Mouse (Mus musculus): ENCODE data around the gene Sorcs2. TPM values are rescaled to one million over a fixed set of nuclear protein-coding genes. Genes with fewer than 3 reads are reported as not detected.
A peak's percentile ranks its signal among the peaks of the same experiment; 100 is the strongest.

The Sorcs2 gene
- polyA plus RNA-seq (2015; fragmentation: Nextera tagmentation; extraction: Ambion mirVana): 20.6 and 21.8 TPM in 2 replicates

DNA sequence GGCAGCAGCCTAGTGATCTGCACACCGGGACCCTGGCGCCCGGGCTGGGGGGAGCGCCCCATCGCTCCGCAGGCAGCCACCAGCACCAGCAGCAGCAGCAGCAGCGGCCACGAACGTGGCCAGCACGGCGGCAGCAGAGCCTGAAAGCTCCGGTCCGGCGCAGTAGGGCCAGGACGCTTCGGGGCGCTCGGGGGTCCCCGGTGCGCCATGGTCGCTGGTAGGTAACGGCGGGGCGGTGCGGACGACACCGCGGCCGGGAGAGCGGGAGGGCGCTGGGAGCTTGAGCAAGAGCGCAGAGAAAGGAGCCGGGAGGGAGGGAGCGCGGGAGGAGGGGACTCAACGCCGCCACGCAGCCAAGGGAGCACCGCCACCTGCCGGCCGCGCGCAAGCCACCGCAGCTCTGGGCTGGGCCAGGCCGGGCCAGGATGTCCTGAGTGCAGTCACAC, at the start of gene Sorcs2:
Gene Sorcs2, minus strand, starts transcription at position 303 of the 446 bp plus-strand sequence.
- peak within 1 kb of the TSS; percentile 98 for H3K4me2 ChIP-seq (ENCODE audit: low read depth, low read length)
- peak; percentile 84 for ATAC-seq (ENCODE audit: low read depth)
- peak within 1 kb of the TSS; percentile 68 for H3K4me3 ChIP-seq (ENCODE audit: low read length)
- H3K4me1 ChIP-seq (replicated peaks; ENCODE audit: control insufficient read depth, insufficient read depth, low read length): peaks cover 26% of the 10 kb centered on the region
- H3K9me3 ChIP-seq (ENCODE audit: control insufficient read depth, low read length): no peaks in the 10 kb centered on the region
- H3K9ac ChIP-seq (ENCODE audit: low read length): peak within 1 kb of the TSS; percentile 79
- WGBS: 0% methylated on average over 40 of the region's 45 CpGs
- no peaks in the 10 kb centered on the region for H3K27me3 ChIP-seq (ENCODE audit: control insufficient read depth, insufficient read depth, low read depth, low read length)
- no peaks in the 10 kb centered on the region for H3K36me3 ChIP-seq (ENCODE audit: control insufficient read depth, insufficient read depth, low read length)
- peak within 1 kb of the TSS; percentile 72 for H3K27ac ChIP-seq (ENCODE audit: low read length)

- ATAC-seq (ENCODE audit: low read depth): no peak
These were observed 48.4 kb upstream of the Sorcs2 start for GRCm38 (mm10) chr5:36446166-36446890.

GRCm38 (mm10) chr5:36445028-36445427, 47.1 kb upstream of the Sorcs2 start:
- WGBS: 25% methylated on average over 8 of the region's 8 CpGs

More at GRCm38 (mm10) chr5:36446166-36446890, 48.4 kb upstream of the Sorcs2 start:
- Histone ChIP-seq H3K4me3 (ENCODE audit: low read length) (no peak overlapping the region), H3K4me2 (ENCODE audit: low read depth, low read length) (no peak overlapping the region), H3K27me3 (ENCODE audit: control insufficient read depth, insufficient read depth, low read depth, low read length) (peaks cover 6% of the 10 kb centered on the region), H3K27ac (ENCODE audit: low read length) (no peak overlapping the region), H3K4me1 (replicated peaks; ENCODE audit: control insufficient read depth, insufficient read depth, low read length) (no peaks in the 10 kb centered on the region), H3K9me3 (ENCODE audit: control insufficient read depth, low read length) (no peaks in the 10 kb centered on the region), H3K9ac (ENCODE audit: low read length) (no peak overlapping the region), H3K36me3 (ENCODE audit: control insufficient read depth, insufficient read depth, low read length) (no peaks in the 10 kb centered on the region)
- 29% methylated on average over 9 of the region's 9 CpGs for WGBS

DNA sequence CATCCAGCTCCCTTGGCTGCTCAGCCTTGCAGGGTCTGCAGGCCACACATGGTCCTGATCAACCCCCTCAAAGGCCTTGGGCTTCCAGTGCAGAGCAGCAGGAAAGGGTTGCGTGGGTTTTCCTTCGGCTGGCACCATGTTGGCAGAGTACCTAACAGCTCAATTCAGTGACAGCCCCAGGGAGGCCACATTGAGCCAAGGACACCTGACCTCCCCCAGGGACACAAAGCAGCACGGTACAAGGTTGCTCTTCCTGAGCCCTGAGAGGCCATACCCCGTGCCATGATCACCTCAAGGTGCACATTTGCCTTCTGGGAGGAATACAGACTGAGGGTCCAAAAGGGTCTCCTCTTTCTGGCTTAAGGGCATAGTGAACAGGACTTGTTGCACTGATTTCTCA, 46.7 kb upstream of the Sorcs2 start:
- H3K9me3 ChIP-seq (ENCODE audit: control insufficient read depth, low read length): no peaks in the 10 kb centered on the region
- peaks cover 6% of the 10 kb centered on the region for H3K27me3 ChIP-seq (ENCODE audit: control insufficient read depth, insufficient read depth, low read depth, low read length)
- H3K4me1 ChIP-seq (replicated peaks; ENCODE audit: control insufficient read depth, insufficient read depth, low read length): no peaks in the 10 kb centered on the region
- no peak overlapping the region for H3K4me2 ChIP-seq (ENCODE audit: low read depth, low read length)
- no peak for ATAC-seq (ENCODE audit: low read depth)
- 33% methylated on average over 4 of the region's 4 CpGs for WGBS
- H3K27ac ChIP-seq (ENCODE audit: low read length): no peak overlapping the region
- H3K36me3 ChIP-seq (ENCODE audit: control insufficient read depth, insufficient read depth, low read length): no peaks in the 10 kb centered on the region
- no peak overlapping the region for H3K4me3 ChIP-seq (ENCODE audit: low read length)
- no peak overlapping the region for H3K9ac ChIP-seq (ENCODE audit: low read length)

More at GRCm38 (mm10) chr5:36445028-36445427, 47.1 kb upstream of the Sorcs2 start:
- Histone ChIP-seq H3K9ac (ENCODE audit: low read length) (no peak overlapping the region), H3K27ac (ENCODE audit: low read length) (no peak overlapping the region), H3K4me1 (replicated peaks; ENCODE audit: control insufficient read depth, insufficient read depth, low read length) (no peaks in the 10 kb centered on the region), H3K36me3 (ENCODE audit: control insufficient read depth, insufficient read depth, low read length) (no peaks in the 10 kb centered on the region), H3K9me3 (ENCODE audit: control insufficient read depth, low read length) (no peaks in the 10 kb centered on the region), H3K27me3 (ENCODE audit: control insufficient read depth, insufficient read depth, low read depth, low read length) (peaks cover 6% of the 10 kb centered on the region), H3K4me2 (ENCODE audit: low read depth, low read length) (no peak overlapping the region), H3K4me3 (ENCODE audit: low read length) (no peak overlapping the region)
- no peak for ATAC-seq (ENCODE audit: low read depth)

GRCm38 (mm10) chr5:36440741-36441140, 42.8 kb upstream of the Sorcs2 start:
- Histone ChIP-seq H3K4me1 (replicated peaks; ENCODE audit: control insufficient read depth, insufficient read depth, low read length) (no peaks in the 10 kb centered on the region), H3K9ac (ENCODE audit: low read length) (no peak overlapping the region), H3K27me3 (ENCODE audit: control insufficient read depth, insufficient read depth, low read depth, low read length) (peaks cover 6% of the 10 kb centered on the region), H3K4me3 (ENCODE audit: low read length) (no peak overlapping the region), H3K9me3 (ENCODE audit: control insufficient read depth, low read length) (no peaks in the 10 kb centered on the region), H3K27ac (ENCODE audit: low read length) (no peak overlapping the region), H3K36me3 (ENCODE audit: control insufficient read depth, insufficient read depth, low read length) (no peaks in the 10 kb centered on the region), H3K4me2 (ENCODE audit: low read depth, low read length) (no peak overlapping the region)
- 56% methylated on average over 3 of the region's 3 CpGs for WGBS
- ATAC-seq (ENCODE audit: low read depth): no peak

GRCm38 (mm10) chr5:36436858-36437257, 38.9 kb upstream of the Sorcs2 start:
- Histone ChIP-seq H3K4me1 (replicated peaks; ENCODE audit: control insufficient read depth, insufficient read depth, low read length) (no peaks in the 10 kb centered on the region), H3K9ac (ENCODE audit: low read length) (no peak overlapping the region), H3K9me3 (ENCODE audit: control insufficient read depth, low read length) (no peaks in the 10 kb centered on the region), H3K4me3 (ENCODE audit: low read length) (no peak overlapping the region), H3K27ac (ENCODE audit: low read length) (no peak overlapping the region), H3K27me3 (ENCODE audit: control insufficient read depth, insufficient read depth, low read depth, low read length) (no peaks in the 10 kb centered on the region), H3K4me2 (ENCODE audit: low read depth, low read length) (no peak overlapping the region), H3K36me3 (ENCODE audit: control insufficient read depth, insufficient read depth, low read length) (no peaks in the 10 kb centered on the region)
- no peak for ATAC-seq (ENCODE audit: low read depth)
- 72% methylated on average over 4 of the region's 4 CpGs for WGBS

GRCm38 (mm10) chr5:36434398-36434967, 36.5 kb upstream of the Sorcs2 start:
- H3K4me3 ChIP-seq (ENCODE audit: low read length): no peak overlapping the region
- 72% methylated on average over 9 of the region's 9 CpGs for WGBS
- no peak for ATAC-seq (ENCODE audit: low read depth)
- no peak overlapping the region for H3K9ac ChIP-seq (ENCODE audit: low read length)
- no peaks in the 10 kb centered on the region for H3K36me3 ChIP-seq (ENCODE audit: control insufficient read depth, insufficient read depth, low read length)
- no peak overlapping the region for H3K4me2 ChIP-seq (ENCODE audit: low read depth, low read length)
- no peaks in the 10 kb centered on the region for H3K27me3 ChIP-seq (ENCODE audit: control insufficient read depth, insufficient read depth, low read depth, low read length)
- no peaks in the 10 kb centered on the region for H3K9me3 ChIP-seq (ENCODE audit: control insufficient read depth, low read length)
- no peak overlapping the region for H3K27ac ChIP-seq (ENCODE audit: low read length)
- H3K4me1 ChIP-seq (replicated peaks; ENCODE audit: control insufficient read depth, insufficient read depth, low read length): no peaks in the 10 kb centered on the region

- H3K4me1 ChIP-seq (replicated peaks; ENCODE audit: control insufficient read depth, insufficient read depth, low read length): no peaks in the 10 kb centered on the region
- no peak overlapping the region for H3K9ac ChIP-seq (ENCODE audit: low read length)
- no peaks in the 10 kb centered on the region for H3K9me3 ChIP-seq (ENCODE audit: control insufficient read depth, low read length)
- no peak overlapping the region for H3K4me2 ChIP-seq (ENCODE audit: low read depth, low read length)
- H3K27ac ChIP-seq (ENCODE audit: low read length): no peak overlapping the region
- no peaks in the 10 kb centered on the region for H3K36me3 ChIP-seq (ENCODE audit: control insufficient read depth, insufficient read depth, low read length)
- no peak for ATAC-seq (ENCODE audit: low read depth)
- H3K27me3 ChIP-seq (ENCODE audit: control insufficient read depth, insufficient read depth, low read depth, low read length): no peaks in the 10 kb centered on the region
- no peak overlapping the region for H3K4me3 ChIP-seq (ENCODE audit: low read length)
- 70% methylated on average over 2 of the region's 2 CpGs for WGBS
These were observed 33.8 kb upstream of the Sorcs2 start for GRCm38 (mm10) chr5:36431711-36432110.

DNA sequence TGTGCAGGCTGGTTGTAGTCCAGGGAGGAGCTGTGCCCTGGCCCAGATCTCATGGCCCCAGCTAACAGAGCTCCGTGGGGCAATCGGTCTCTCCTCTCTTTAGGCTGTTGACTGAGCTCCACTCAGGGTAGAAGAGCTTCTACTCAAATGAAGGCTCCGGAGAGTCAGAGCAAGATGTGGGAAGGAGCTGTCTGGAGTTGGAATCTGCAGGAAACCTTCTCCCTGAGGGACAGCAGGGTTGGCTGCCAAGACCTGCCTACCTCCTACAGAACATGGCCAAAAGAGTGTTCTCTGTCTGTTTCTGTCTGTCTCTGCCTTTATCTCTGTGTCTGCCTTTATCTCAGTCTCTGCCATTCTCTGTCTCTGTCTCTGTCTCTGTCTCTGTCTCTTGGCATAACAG, 31.6 kb upstream of the Sorcs2 start:
- ATAC-seq (ENCODE audit: low read depth): no peak

More for the DNA sequence above, 31.6 kb upstream of the Sorcs2 start:
- WGBS: 62% methylated on average over 3 of the region's 3 CpGs
- Histone ChIP-seq H3K9ac (ENCODE audit: low read length) (no peak overlapping the region), H3K4me1 (replicated peaks; ENCODE audit: control insufficient read depth, insufficient read depth, low read length) (no peaks in the 10 kb centered on the region), H3K4me3 (ENCODE audit: low read length) (no peak overlapping the region), H3K36me3 (ENCODE audit: control insufficient read depth, insufficient read depth, low read length) (no peaks in the 10 kb centered on the region), H3K27me3 (ENCODE audit: control insufficient read depth, insufficient read depth, low read depth, low read length) (no peaks in the 10 kb centered on the region), H3K9me3 (ENCODE audit: control insufficient read depth, low read length) (no peaks in the 10 kb centered on the region), H3K4me2 (ENCODE audit: low read depth, low read length) (no peak overlapping the region), H3K27ac (ENCODE audit: low read length) (no peak overlapping the region)
